Mouse (Mus musculus) embryonic fibroblast, embryonic 13.5 days (primary cell): ENCODE data around the gene Hps1.

ENCODE experiments used
- CTCF ChIP-seq: IDR thresholded peaks from 2 replicates; pipeline ENCODE4 v1.5.1; 2011; ENCODE audit warnings: mild to moderate bottlenecking, control low read depth, low read length, moderate library complexity, borderline replicate concordance; ENCODE audit not compliant: insufficient read depth
- POLR2A ChIP-seq: IDR thresholded peaks from 2 replicates; pipeline ENCODE4 v1.6.1; 2011; ENCODE audit warnings: low read depth, mild to moderate bottlenecking, control low read depth, low read length, moderate library complexity

GRCm38 (mm10) chr19:42809491-42809890 is 29.7 kb upstream of the Hps1 start:
- TF ChIP-seq POLR2A (no peak), CTCF (no peak)
